In the genomic region with DNA sequence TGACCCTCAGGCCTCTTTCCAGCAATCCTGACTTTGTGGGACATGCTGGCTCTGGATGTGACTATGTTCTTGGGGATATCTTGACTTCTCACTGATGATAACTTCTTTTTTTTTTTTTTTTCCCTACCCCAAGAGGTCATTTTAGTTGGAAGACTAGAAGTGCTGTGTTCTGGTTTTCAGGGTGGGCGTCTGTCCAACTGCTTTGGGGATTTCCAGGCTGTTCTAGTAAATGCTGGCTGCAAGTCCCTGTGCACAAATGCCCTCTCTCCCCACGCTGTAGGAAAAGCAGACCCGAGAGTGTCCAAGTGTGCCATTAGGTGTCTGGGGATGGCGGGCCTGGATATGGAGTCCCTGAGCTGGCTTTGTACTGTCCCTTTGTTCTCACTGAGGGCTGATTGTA, we compare ENCODE assay signal across 17 mouse cellular contexts. TPM values are rescaled to one million over a fixed set of nuclear protein-coding genes. Genes with fewer than 3 reads are reported as not detected.
DNase-seq lines count a peak whose midpoint lies in the region; ATAC-seq lines count a peak whose summit lies in the region.
"Had no signal": no experiment of that assay in that cellular context is flagged by ENCODE, and none has a peak within 500 bp of the region (broad histone marks: within the 10 kb centered on the region; RNA-seq: fewer than 3 reads in every experiment).

No protein-coding gene starts in this region.

- 68% methylated on average over 4 of the region's 4 CpGs for WGBS in heart, embryonic 13.5 days
- WGBS in macrophage (ENCODE audit: missing documents) = 34% methylated on average over 4 of the region's 4 CpGs

- intact Hi-C loops in heart, postnatal 25 days (cut with DNase I) = loop anchor here (5.0 kb wide), 1 partner anchor 59 kb away; no protein-coding TSS in a partner anchor

- peaks cover 70% of the 10 kb centered on the region for H3K79me2 ChIP-seq in macrophage (ENCODE audit: inconsistent target)

- no peak overlapping the region for H3K9ac ChIP-seq in heart, embryonic 13.5 days
- H3K9ac ChIP-seq: liver, embryonic 15.5 days; neural tube, embryonic 12.5 days had no signal

- DNase-seq in heart, adult 8-10 months (ENCODE audit: low spot score) = peak; percentile 52
- no peak for DNase-seq in heart, postnatal 25 days (ENCODE audit: low spot score)
- no peak for DNase-seq in cerebellum, adult 8-10 months
- DNase-seq: adrenal gland, adult 8-10 months; cerebellum, adult 9-10 months; midbrain, embryonic 14.5 days; retina, postnatal 1 day had no signal

- H3K36me3 ChIP-seq in megakaryocyte, embryonic 14.5 days (replicated peaks; ENCODE audit: low read length) = peaks cover 24% of the 10 kb centered on the region
- no peaks in the 10 kb centered on the region for H3K36me3 ChIP-seq in heart, embryonic 13.5 days
- H3K36me3 ChIP-seq in macrophage (ENCODE audit: inconsistent target) = peaks cover 27% of the 10 kb centered on the region
- H3K36me3 ChIP-seq: forebrain, embryonic 10.5 days; liver, embryonic 15.5 days; neural tube, embryonic 12.5 days had no signal

- no peak overlapping the region for H3K27ac ChIP-seq in heart, embryonic 13.5 days (replicated peaks)
- H3K27ac ChIP-seq in macrophage = peak overlapping the region; percentile 92
- H3K27ac ChIP-seq: forebrain, embryonic 10.5 days; hindbrain, postnatal 0 days; liver, embryonic 15.5 days; neural tube, embryonic 12.5 days had no signal

- H3K4me3 ChIP-seq in megakaryocyte, embryonic 14.5 days (replicated peaks) = peak overlapping the region; percentile 72
- H3K4me3 ChIP-seq in heart, embryonic 13.5 days = no peak overlapping the region
- H3K4me3 ChIP-seq in macrophage (ENCODE audit: inconsistent target) = peak overlapping the region; percentile 92
- H3K4me3 ChIP-seq: forebrain, embryonic 10.5 days; neural tube, embryonic 12.5 days had no signal

- H3K9me3 ChIP-seq in megakaryocyte, embryonic 14.5 days = peaks cover 19% of the 10 kb centered on the region
- H3K9me3 ChIP-seq in heart, embryonic 13.5 days = no peaks in the 10 kb centered on the region
- H3K9me3 ChIP-seq: forebrain, embryonic 10.5 days; liver, embryonic 15.5 days; neural tube, embryonic 12.5 days had no signal

- peaks cover 58% of the 10 kb centered on the region for H3K4me1 ChIP-seq in megakaryocyte, embryonic 14.5 days
- peaks cover 20% of the 10 kb centered on the region for H3K4me1 ChIP-seq in heart, embryonic 13.5 days

- ATAC-seq in megakaryocyte, adult 5-6 weeks (ENCODE audit: poor library complexity, severe bottlenecking) = no peak
- no peak for ATAC-seq in heart, embryonic 13.5 days (ENCODE audit: extremely low read depth, insufficient number of reproducible peaks, low FRiP score, low TSS enrichment)
- no peak for ATAC-seq in CD4-positive, CD25-positive, alpha-beta regulatory T cell, adult 4 months
- ATAC-seq: hindbrain, postnatal 0 days; Patski had no signal

- peak overlapping the region; percentile 22 for H3K4me2 ChIP-seq in heart, embryonic 13.5 days
- H3K4me2 ChIP-seq: neural tube, embryonic 12.5 days had no signal

- H3K27me3 ChIP-seq in megakaryocyte, embryonic 14.5 days (replicated peaks) = peaks cover 70% of the 10 kb centered on the region
- peaks cover 71% of the 10 kb centered on the region for H3K27me3 ChIP-seq in heart, embryonic 13.5 days (replicated peaks)

RNA-seq across cellular contexts. Expression of a gene that starts 2.6 kb away (rescaled TPM):
- total RNA-seq in heart, adult 8-10 months (2022) = 1 to 10 TPM; 2.6 to 4.0 (median 4.0) TPM
- total RNA-seq in heart, postnatal 25 days (2021) = 1 to 10 TPM; 3.2 to 4.5 TPM
- polyA plus RNA-seq in megakaryocyte, embryonic 14.5 days (2012; ENCODE audit: insufficient read depth, low replicate concordance) = 14.6 and 50.7 TPM in 2 replicates
- total RNA-seq in megakaryocyte, adult 5-6 weeks (2015) = 167 and 175 TPM in 2 replicates
- 282 and 289 TPM in 2 replicates for total RNA-seq in megakaryocyte, adult 5-6 weeks (2017)
- polyA plus RNA-seq in heart, embryonic 13.5 days (2015; fragmentation: Nextera tagmentation; extraction: Ambion mirVana) = 7.1 and 7.9 TPM in 2 replicates
- total RNA-seq in macrophage (2018; cell fraction: chromatin; rRNA removed) = 1,000 to 10,000 TPM in 1 of 26 experiments, 100 to 1,000 TPM in 20, 10 to 100 TPM in 5; 46.2 to 1,418 (median 239) TPM
- 100 to 1,000 TPM in 24 of 26 experiments, 10 to 100 TPM in 2; 97.5 to 257 (median 185) TPM for total RNA-seq in macrophage (2018; cell fraction: cytosol; rRNA removed)
- total RNA-seq in macrophage (2018; cell fraction: nucleus; rRNA removed) = 1,000 to 10,000 TPM in 1 of 26 experiments, 100 to 1,000 TPM in 19, 10 to 100 TPM in 6; 76.1 to 1,152 (median 159) TPM
- 116 to 212 TPM (median 193 TPM) in 3 replicates for polyA plus RNA-seq in macrophage (2018)
- polyA plus RNA-seq in CD4-positive, CD25-positive, alpha-beta regulatory T cell, adult 4 months (2017; shearing (Covaris generic)) = 10 to 100 TPM; 12.3 to 22.7 TPM
